Mouse (Mus musculus) MEL (cell line): Measurements from ENCODE around the gene Spata1. TPM values are rescaled to one million over a fixed set of nuclear protein-coding genes. Genes with fewer than 3 reads are reported as not detected.

Experiments used
- DNase-seq: peaks from one replicate; pipeline ENCODE4 v3.0.0; 2011; ENCODE audit warnings: low read depth, low spot score
- H3K27ac ChIP-seq: 2 replicates; pipeline ENCODE4 v1.5.1; 2012; ENCODE audit warnings: low read depth, mild to moderate bottlenecking, control low read depth, low read length, moderate library complexity; ENCODE audit not compliant: control insufficient read depth
- H3K27me3 ChIP-seq, 2 experiments: fragments of 150-350 bp in 1 of 2; sonication (generic) in 1 of 2; 2 replicates each; pipeline ENCODE4 v1.6.1; 2012; ENCODE audit warnings: low read length in 2 of 2, mild to moderate bottlenecking in 2 of 2, improper control_type of control experiment in 1 of 2, moderate library complexity in 1 of 2; ENCODE audit not compliant: insufficient read depth in 2 of 2, control insufficient read depth in 1 of 2
- H3K36me3 ChIP-seq, 2 experiments: 2 replicates each; pipeline ENCODE4 v1.6.1; 2012 to 2014; ENCODE audit warnings: low read length in 2 of 2, improper control_type of control experiment in 1 of 2, inconsistent platforms in 1 of 2, mild to moderate bottlenecking in 1 of 2; ENCODE audit not compliant: insufficient read depth in 2 of 2, control insufficient read depth in 1 of 2
- H3K4me1 ChIP-seq, 2 experiments: fragments of 150-350 bp in 1 of 2; sonication (generic) in 1 of 2; 2 replicates each; pipeline ENCODE4 v1.6.1; 2012; ENCODE audit warnings: low read length in 2 of 2, improper control_type of control experiment in 1 of 2, mild to moderate bottlenecking in 1 of 2; ENCODE audit not compliant: insufficient read depth in 2 of 2, control insufficient read depth in 1 of 2
- H3K4me3 ChIP-seq, 2 experiments: fragments of 150-350 bp in 1 of 2; sonication (generic) in 1 of 2; 2 replicates each; pipeline ENCODE4 v1.5.1; 2012; ENCODE audit warnings: low read depth in 2 of 2, low read length in 2 of 2, mild to moderate bottlenecking in 2 of 2, moderate library complexity in 2 of 2, control low read depth in 1 of 2, improper control_type of control experiment in 1 of 2; ENCODE audit not compliant: control insufficient read depth in 1 of 2, insufficient read depth in 1 of 2
- H3K79me2 ChIP-seq: 2 replicates; pipeline ENCODE4 v1.6.1; 2012; ENCODE audit warnings: mild to moderate bottlenecking, low read length, moderate library complexity; ENCODE audit not compliant: control insufficient read depth, poor library complexity, insufficient read depth
- H3K9ac ChIP-seq: 2 replicates; pipeline ENCODE4 v1.6.1; 2012; ENCODE audit warnings: low read depth, mild to moderate bottlenecking, control low read depth, low read length, moderate library complexity; ENCODE audit not compliant: control insufficient read depth, poor library complexity, severe bottlenecking
- H3K9me3 ChIP-seq: fragments of 150-350 bp; sonication (generic); replicated peaks from 2 replicates; pipeline ENCODE4 v1.6.1; 2012; ENCODE audit warnings: mild to moderate bottlenecking, low read length, improper control_type of control experiment, moderate library complexity; ENCODE audit not compliant: insufficient read depth
- BHLHE40 ChIP-seq: IDR thresholded peaks from 2 replicates; pipeline ENCODE4 v1.6.1; 2012; ENCODE audit warnings: low read depth, mild to moderate bottlenecking, inconsistent platforms, low read length, improper control_type of control experiment, borderline replicate concordance
- CHD1 ChIP-seq: IDR thresholded peaks from 2 replicates; pipeline ENCODE4 v1.6.1; 2012; ENCODE audit warnings: low read depth, mild to moderate bottlenecking, inconsistent platforms, low read length, improper control_type of control experiment
- CHD2 ChIP-seq: IDR thresholded peaks from 2 replicates; pipeline ENCODE4 v1.6.1; 2011; ENCODE audit warnings: low read length, improper control_type of control experiment
- CTCF ChIP-seq, 3 experiments: IDR thresholded peaks in 2 of 3; conservative IDR thresholded peaks in 1 of 3; 2 replicates each; pipeline ENCODE4 v1.5.1; 2011 to 2012; ENCODE audit warnings: low read length in 3 of 3, low read depth in 2 of 3, mild to moderate bottlenecking in 2 of 3, improper control_type of control experiment in 1 of 3, inconsistent platforms in 1 of 3, mixed read lengths in 1 of 3, moderate library complexity in 1 of 3; ENCODE audit not compliant: control insufficient read depth in 1 of 3, insufficient read depth in 1 of 3, poor library complexity in 1 of 3, severe bottlenecking in 1 of 3
- E2F4 ChIP-seq: IDR thresholded peaks from 2 replicates; pipeline ENCODE4 v1.6.1; 2011; ENCODE audit warnings: low read depth, low read length, improper control_type of control experiment, borderline replicate concordance
- EP300 ChIP-seq, 2 experiments: IDR thresholded peaks; 2 replicates each; pipeline ENCODE4 v1.6.1; 2011; ENCODE audit warnings: improper control_type of control experiment in 2 of 2, low read length in 2 of 2, low read depth in 1 of 2, mild to moderate bottlenecking in 1 of 2
- ETS1 ChIP-seq: IDR thresholded peaks from 2 replicates; pipeline ENCODE4 v1.6.1; 2012; ENCODE audit warnings: low read depth, mild to moderate bottlenecking, inconsistent platforms, low read length, improper control_type of control experiment, moderate library complexity
- GABPA ChIP-seq: IDR thresholded peaks from 2 replicates; pipeline ENCODE4 v1.6.1; 2012; ENCODE audit warnings: low read depth, mild to moderate bottlenecking, inconsistent platforms, low read length, improper control_type of control experiment, moderate library complexity
- JUND ChIP-seq: IDR thresholded peaks from 2 replicates; pipeline ENCODE4 v1.6.1; 2011; ENCODE audit warnings: low read depth, mild to moderate bottlenecking, improper control_type of control experiment, low read length
- KAT2A ChIP-seq: conservative IDR thresholded peaks from 2 replicates; pipeline ENCODE4 v1.6.1; 2012; ENCODE audit warnings: low read depth, low read length, improper control_type of control experiment, inconsistent platforms
- MAZ ChIP-seq: IDR thresholded peaks from 2 replicates; pipeline ENCODE4 v1.6.1; 2012; ENCODE audit warnings: low read depth, mild to moderate bottlenecking, inconsistent platforms, low read length, improper control_type of control experiment
- MYB ChIP-seq: IDR thresholded peaks from 2 replicates; pipeline ENCODE4 v1.6.1; 2011; ENCODE audit warnings: mild to moderate bottlenecking, low read depth, low read length, improper control_type of control experiment
- MYC ChIP-seq: IDR thresholded peaks from 2 replicates; pipeline ENCODE4 v1.6.1; 2011; ENCODE audit warnings: low read depth, mild to moderate bottlenecking, low read length, improper control_type of control experiment, moderate library complexity
- NELFE ChIP-seq: IDR thresholded peaks from 2 replicates; pipeline ENCODE4 v1.6.1; 2011; ENCODE audit warnings: low read depth, low read length, improper control_type of control experiment
- POLR2A ChIP-seq, 2 experiments: IDR thresholded peaks; 2 replicates each; pipeline ENCODE4 v1.6.1; 2011 to 2012; ENCODE audit warnings: low read length in 2 of 2, mild to moderate bottlenecking in 2 of 2, control low read depth in 1 of 2, improper control_type of control experiment in 1 of 2, low read depth in 1 of 2, moderate library complexity in 1 of 2; ENCODE audit not compliant: control insufficient read depth in 1 of 2, insufficient read depth in 1 of 2, poor library complexity in 1 of 2
- POLR2AphosphoS2 ChIP-seq: IDR thresholded peaks from 2 replicates; pipeline ENCODE4 v1.6.1; 2011; ENCODE audit warnings: low read length, improper control_type of control experiment
- RAD21 ChIP-seq: IDR thresholded peaks from 2 replicates; pipeline ENCODE4 v1.6.1; 2011; ENCODE audit warnings: mild to moderate bottlenecking, low read depth, low read length, improper control_type of control experiment
- TAL1 ChIP-seq: IDR thresholded peaks from 2 replicates; pipeline ENCODE4 v1.6.1; 2012; ENCODE audit warnings: mild to moderate bottlenecking, inconsistent platforms, low read length, moderate library complexity, mixed read lengths
- polyA plus RNA-seq, 2 experiments: library from polyadenylated mRNA; stranded (reverse) in 1 of 2; unstranded in 1 of 2; fragments of >175 nt in 1 of 2; fragments of >200 nt in 1 of 2; gene quantifications; 2 replicates each; pipeline versions ENCODE4 v1.2.1 to v1.2.4; 2012; ENCODE audit warnings: low replicate concordance in 2 of 2, low read depth in 1 of 2; ENCODE audit not compliant: insufficient read length in 2 of 2, insufficient read depth in 1 of 2, missing spikeins in 1 of 2
- total RNA-seq: library from RNA; depleted of rRNA; stranded (reverse); fragments of 300-350 nt; gene quantifications from 2 replicates; pipeline ENCODE4 v1.2.3, GENCODE M21; 2012

Spata1 gene
- total and polyA plus RNA-seq, 3 experiments, result 1.1 to 1.9 TPM; not detected in 1

DNA sequence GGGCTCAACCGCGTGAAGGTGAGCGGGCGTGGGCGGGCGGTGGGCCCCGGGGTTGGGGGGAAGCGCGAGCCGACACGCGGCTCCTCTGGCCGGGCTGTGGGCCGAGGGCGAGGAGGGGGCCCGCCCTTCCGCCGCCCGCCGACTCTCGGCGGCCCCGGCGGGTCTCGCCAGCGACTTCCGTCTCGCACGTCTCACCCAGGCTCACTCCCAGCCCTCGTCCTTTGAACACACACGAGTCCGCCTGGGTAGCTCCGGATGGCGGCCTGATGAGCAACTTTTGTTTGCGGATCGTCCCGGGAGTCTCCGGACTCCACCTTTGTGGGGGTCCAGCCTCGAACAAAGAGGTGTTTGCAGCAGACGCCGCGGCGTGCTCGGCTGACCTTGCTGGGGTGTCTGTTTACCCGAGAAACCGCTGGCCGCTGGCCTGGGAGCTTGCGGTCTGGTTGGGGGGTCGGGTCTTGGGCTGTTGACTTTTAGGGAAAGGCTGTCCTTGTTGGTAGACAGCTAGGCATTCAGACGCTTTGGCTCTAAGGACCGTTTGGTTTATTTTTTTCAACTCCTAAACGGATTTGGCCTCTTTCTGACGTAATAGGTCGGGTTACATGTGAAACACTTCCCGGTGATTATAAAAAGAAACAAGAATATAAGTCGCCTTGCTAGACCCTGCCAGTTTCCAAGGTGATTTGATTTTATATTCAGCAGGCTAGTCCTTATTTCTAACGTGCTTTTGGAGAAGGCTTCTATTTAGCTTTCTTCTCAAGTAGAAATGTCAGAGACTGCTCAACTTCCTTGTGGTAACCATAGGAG, 653 bp upstream of the Spata1 start (continued):
- no peak for TF ChIP-seq GABPA

DNA sequence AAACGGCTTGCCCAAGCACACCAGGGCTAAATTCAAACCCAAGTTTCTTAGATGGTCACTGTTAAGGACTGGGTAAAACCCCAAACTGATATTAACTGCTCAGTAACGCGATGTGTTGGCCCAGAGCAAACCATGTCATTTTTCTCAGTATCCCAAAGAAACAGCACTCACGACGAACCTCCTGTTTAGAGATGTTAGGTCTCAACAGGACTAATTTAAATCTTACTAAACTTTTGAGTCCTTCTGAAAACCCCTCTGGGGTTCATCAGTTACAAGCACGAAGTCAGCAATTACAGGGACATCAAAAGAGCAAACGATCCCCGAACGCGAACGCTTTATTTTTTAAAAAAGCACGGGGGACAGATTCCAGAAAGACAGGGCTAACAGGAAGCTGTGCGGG, 564 bp downstream of the Spata1 start:
- peaks cover 44% of the 10 kb centered on the region for H3K79me2 ChIP-seq
- TF ChIP-seq CHD1, result peak; percentile 81
- no peak for TF ChIP-seq RAD21
- TF ChIP-seq, all 39 proteins: peak for 1
- Histone ChIP-seq H3K9ac (peak overlapping the region; percentile 89), H3K4me1 (peaks cover 2 to 13% of the 10 kb centered on the region in 2 experiments), H3K27me3 (no peaks in the 10 kb centered on the region), H3K9me3 (no peaks in the 10 kb centered on the region), H3K36me3 (peaks cover 11 to 28% of the 10 kb centered on the region in 2 experiments), H3K27ac (peak overlapping the region; percentile 90), H3K4me3 (peak overlapping the region; percentile 65 to 87)
- peak; percentile 63 for DNase-seq

DNA sequence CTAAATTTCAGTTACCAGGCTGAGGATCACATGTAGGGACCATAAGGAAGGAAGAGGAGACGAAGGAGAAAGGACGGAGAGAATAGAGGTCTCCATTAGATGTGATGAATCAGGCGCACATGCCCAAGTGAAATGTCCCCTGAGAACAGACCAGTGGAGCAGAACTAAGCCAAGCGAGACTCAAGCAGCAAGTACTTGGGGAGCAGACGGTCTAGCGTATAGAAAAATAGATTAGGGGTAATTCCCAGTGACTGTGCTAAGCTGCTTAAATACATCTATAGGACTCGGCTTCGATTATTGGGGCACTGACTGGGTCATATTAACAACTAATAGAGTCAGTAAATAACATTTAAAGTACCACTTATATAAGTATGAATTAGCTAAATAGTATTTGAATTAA, 4.6 kb downstream of the Spata1 start:
- H3K9ac ChIP-seq, result no peak overlapping the region
- H3K27me3 ChIP-seq, result no peaks in the 10 kb centered on the region
- H3K4me3 ChIP-seq, result no peak overlapping the region
- H3K27ac ChIP-seq, result no peak overlapping the region
- H3K79me2 ChIP-seq, result peaks cover 9% of the 10 kb centered on the region
- H3K4me1 ChIP-seq, result peaks cover 2 to 5% of the 10 kb centered on the region in 2 experiments; a peak in 3 of 4 replicates
- peaks cover 0 to 5% of the 10 kb centered on the region in 2 experiments; a peak in 2 of 4 replicates for H3K36me3 ChIP-seq
- no peaks in the 10 kb centered on the region for H3K9me3 ChIP-seq
- no peak for TF ChIP-seq EP300 (IDR thresholded peaks at IDR 0.05; ENCODE audit: low read depth in 1 of 2, low read length in 2 of 2)
- no peak for TF ChIP-seq CTCF (IDR thresholded peaks at IDR 0.05 in 2 of 3, conservative IDR thresholded peaks at IDR 0.05 in 1 of 3; ENCODE audit: control insufficient read depth in 1 of 3, insufficient read depth in 1 of 3, low read depth in 2 of 3, low read length in 3 of 3, poor library complexity in 1 of 3, severe bottlenecking in 1 of 3)
- TF ChIP-seq POLR2A (IDR thresholded peaks at IDR 0.05; ENCODE audit: control insufficient read depth in 1 of 2, insufficient read depth in 1 of 2, low read depth in 1 of 2, low read length in 2 of 2, poor library complexity in 1 of 2), result no peak
- TF ChIP-seq ETS1, result no peak
- no peak for TF ChIP-seq BHLHE40
- TF ChIP-seq MYB, result no peak
- TF ChIP-seq MYC, result no peak
- no peak for TF ChIP-seq MAZ
- TF ChIP-seq KAT2A, result no peak
- TF ChIP-seq TAL1, result no peak
- TF ChIP-seq NELFE, result no peak
- no peak for TF ChIP-seq JUND
- no peak for TF ChIP-seq CHD2
- TF ChIP-seq POLR2AphosphoS2, result no peak
- no peak for TF ChIP-seq E2F4
- TF ChIP-seq, all 39 proteins: peak for 0
- no peak for DNase-seq
